Mouse (Mus musculus) ES-E14 (cell line): ENCODE measurements around the gene Gm42957. TPM values are rescaled to one million over a fixed set of nuclear protein-coding genes. Genes with fewer than 3 reads are reported as not detected.
"Not testable (repeated sequence)": the region's sequence is repeated elsewhere in the genome, so short reads cannot be mapped to it uniquely, and the experiment has no call there.

Experiments used
- DNase-seq: peaks from one replicate; pipeline ENCODE4 v3.0.0-alpha.2; 2013; ENCODE audit warnings: low read depth, low spot score
- H3K27ac ChIP-seq: 2 replicates; pipeline ENCODE4 v1.5.1; 2012; ENCODE audit warnings: low read depth, mild to moderate bottlenecking, low read length, moderate library complexity, mixed read lengths; ENCODE audit not compliant: poor library complexity, insufficient read depth, severe bottlenecking
- H3K36me3 ChIP-seq: 2 replicates; pipeline ENCODE4 v1.6.1; 2012; ENCODE audit warnings: mild to moderate bottlenecking, low read length, moderate library complexity, mixed read lengths; ENCODE audit not compliant: control insufficient read depth, poor library complexity, insufficient read depth, severe bottlenecking
- H3K4me1 ChIP-seq, 2 experiments: fragments of 150-350 bp in 1 of 2; sonication (generic) in 1 of 2; 2 replicates each; pipeline ENCODE4 v1.6.1; 2012; ENCODE audit warnings: low read length in 2 of 2, mild to moderate bottlenecking in 1 of 2, mixed read lengths in 1 of 2; ENCODE audit not compliant: control insufficient read depth in 2 of 2, insufficient read depth in 2 of 2, poor library complexity in 1 of 2
- H3K4me3 ChIP-seq, 2 experiments: fragments of 150-350 bp in 1 of 2; sonication (generic) in 1 of 2; 2 replicates each; pipeline ENCODE4 v1.5.1; 2012; ENCODE audit warnings: low read length in 2 of 2, low read depth in 1 of 2, mild to moderate bottlenecking in 1 of 2, mixed read lengths in 1 of 2; ENCODE audit not compliant: insufficient read depth in 1 of 2, poor library complexity in 1 of 2, severe bottlenecking in 1 of 2
- H3K9ac ChIP-seq: 2 replicates; pipeline ENCODE4 v1.6.1; 2012; ENCODE audit warnings: low read depth, mild to moderate bottlenecking, low read length, mixed read lengths; ENCODE audit not compliant: poor library complexity, insufficient read depth, severe bottlenecking
- H3K9me3 ChIP-seq: fragments of 150-350 bp; sonication (generic); 2 replicates; pipeline ENCODE4 v1.6.1; 2012; ENCODE audit warnings: low read depth, mild to moderate bottlenecking, low read length; ENCODE audit not compliant: control insufficient read depth, insufficient read depth
- CHD2 ChIP-seq: IDR thresholded peaks from 2 replicates; pipeline ENCODE4 v1.6.1; 2014; ENCODE audit warnings: mild to moderate bottlenecking, low read depth, low read length, inconsistent platforms
- HCFC1 ChIP-seq: IDR thresholded peaks from 2 replicates; pipeline ENCODE4 v1.6.1; 2012; ENCODE audit warnings: low read length, inconsistent platforms, borderline replicate concordance; ENCODE audit not compliant: insufficient read depth
- MAFK ChIP-seq: IDR thresholded peaks from 2 replicates; pipeline ENCODE4 v1.6.1; 2014; ENCODE audit warnings: mild to moderate bottlenecking, low read depth, low read length, inconsistent platforms; ENCODE audit not compliant: insufficient read depth
- ZC3H11A ChIP-seq: IDR thresholded peaks from 2 replicates; pipeline ENCODE4 v1.6.1; 2012; ENCODE audit warnings: low read depth, mild to moderate bottlenecking, inconsistent platforms, low read length, borderline replicate concordance
- ZNF384 ChIP-seq: IDR thresholded peaks from 2 replicates; pipeline ENCODE4 v1.6.1; 2012; ENCODE audit warnings: low read depth, low read length, inconsistent platforms
- in situ Hi-C, 2 experiments: fragments of 600-800 bp; cut with MboI; formaldehyde crosslinking; loops; one replicate each; pipeline ENCODE4 v1.15.1; 2025; ENCODE audit warnings: low sequenced_read_pairs in 2 of 2, inconsistent platforms in 1 of 2; ENCODE audit not compliant: unreplicated experiment in 2 of 2
- total RNA-seq: library from RNA; depleted of rRNA; stranded (reverse); fragments of 300-350 nt; gene quantifications from 2 replicates; pipeline ENCODE4 v1.2.3, GENCODE M21; 2012

The Gm42957 gene
- total RNA-seq, 1 experiment: 0.13 TPM

- no peak for DNase-seq
- TF ChIP-seq ZNF384 (no peak), MAFK (no peak), CHD2 (no peak), HCFC1 (no peak), ZC3H11A (no peak)
- Histone ChIP-seq H3K4me3 (peak overlapping the region; percentile 68 to 82), H3K4me1 (peaks cover 4 to 9% of the 10 kb centered on the region in 2 experiments; a peak in 3 of 4 replicates), H3K9me3 (no peaks in the 10 kb centered on the region), H3K9ac (peak overlapping the region; percentile 70; the same call in 1 of the 2 replicates), H3K36me3 (no peaks in the 10 kb centered on the region), H3K27ac (no peak overlapping the region)
- in situ Hi-C loops: no loop called here
Observed at GRCm38 (mm10) chr3:96601251-96601787, 34.0 kb upstream of the Gm42957 start.

GRCm38 (mm10) chr3:96601941-96602703 is 33.2 kb upstream of the Gm42957 start:
- in situ Hi-C loops: no loop called here
- peaks cover 4 to 9% of the 10 kb centered on the region in 2 experiments; a peak in 3 of 4 replicates for H3K4me1 ChIP-seq
- TF ChIP-seq ZC3H11A: no peak
- no peak for TF ChIP-seq MAFK
- TF ChIP-seq HCFC1: no peak
- no peak for TF ChIP-seq ZNF384
- no peak for TF ChIP-seq CHD2
- no peaks in the 10 kb centered on the region for H3K9me3 ChIP-seq
- H3K9ac ChIP-seq: no peak overlapping the region
- no peak overlapping the region for H3K27ac ChIP-seq
- peak overlapping the region in 1 of 2 experiments; percentile 68; a peak in 1 of 4 replicates for H3K4me3 ChIP-seq
- no peaks in the 10 kb centered on the region for H3K36me3 ChIP-seq
- DNase-seq: no peak

DNA sequence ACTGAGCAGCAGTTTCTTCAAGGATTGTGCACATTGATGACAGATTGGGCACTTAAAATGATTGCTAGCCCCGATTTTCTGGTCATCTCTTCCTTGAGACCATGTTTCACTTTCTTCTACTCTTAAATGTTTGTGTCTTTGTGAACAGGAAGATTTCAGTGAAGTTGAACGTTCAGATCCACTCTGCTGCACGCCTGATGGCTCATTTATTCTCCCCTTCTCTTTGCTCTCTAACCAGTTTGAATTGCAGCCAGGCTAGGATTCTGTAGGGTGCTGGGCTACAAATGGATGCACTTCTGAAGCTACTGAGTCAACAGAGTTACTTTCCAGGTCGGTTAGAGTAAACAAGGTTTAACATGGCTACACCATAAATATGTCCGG is 32.6 kb upstream of the Gm42957 start:
- no peak overlapping the region for H3K4me3 ChIP-seq
- in situ Hi-C loops: no loop called here

GRCm38 (mm10) chr3:96603311-96603710 is 32.0 kb upstream of the Gm42957 start:
- TF ChIP-seq ZNF384: no peak
- TF ChIP-seq CHD2: no peak
- no peak for TF ChIP-seq HCFC1
- no peak for TF ChIP-seq ZC3H11A
- no peak for TF ChIP-seq MAFK
- Histone ChIP-seq H3K9me3 (no peaks in the 10 kb centered on the region), H3K9ac (no peak overlapping the region), H3K36me3 (no peaks in the 10 kb centered on the region), H3K27ac (no peak overlapping the region), H3K4me1 (peaks cover 2 to 4% of the 10 kb centered on the region in 2 experiments; a peak in 2 of 4 replicates), H3K4me3 (no peak overlapping the region)
- DNase-seq: no peak
- in situ Hi-C loops: no loop called here

More for the DNA sequence above, 32.6 kb upstream of the Gm42957 start:
- H3K36me3 ChIP-seq: no peaks in the 10 kb centered on the region
- no peaks in the 10 kb centered on the region for H3K9me3 ChIP-seq
- no peak overlapping the region for H3K9ac ChIP-seq
- H3K27ac ChIP-seq: no peak overlapping the region
- TF ChIP-seq MAFK: no peak
- no peak for TF ChIP-seq CHD2
- TF ChIP-seq ZC3H11A: no peak
- no peak for TF ChIP-seq HCFC1
- no peak for TF ChIP-seq ZNF384
- no peak for DNase-seq
- H3K4me1 ChIP-seq: peaks cover 2 to 5% of the 10 kb centered on the region in 2 experiments; a peak in 2 of 4 replicates

GRCm38 (mm10) chr3:96606007-96606406 is 29.3 kb upstream of the Gm42957 start:
- H3K36me3 ChIP-seq, H3K27ac ChIP-seq, H3K4me3 ChIP-seq, H3K9ac ChIP-seq, H3K9me3 ChIP-seq, in situ Hi-C loops, DNase-seq, H3K4me1 ChIP-seq: not testable (repeated sequence)
